Mouse (Mus musculus): ENCODE results near the gene Ltc4s. TPM values are rescaled to one million over a fixed set of nuclear protein-coding genes. Genes with fewer than 3 reads are reported as not detected.

Gene Ltc4s
- polyA plus RNA-seq, 1 experiment from 2014 or later: 2.1 TPM

DNA sequence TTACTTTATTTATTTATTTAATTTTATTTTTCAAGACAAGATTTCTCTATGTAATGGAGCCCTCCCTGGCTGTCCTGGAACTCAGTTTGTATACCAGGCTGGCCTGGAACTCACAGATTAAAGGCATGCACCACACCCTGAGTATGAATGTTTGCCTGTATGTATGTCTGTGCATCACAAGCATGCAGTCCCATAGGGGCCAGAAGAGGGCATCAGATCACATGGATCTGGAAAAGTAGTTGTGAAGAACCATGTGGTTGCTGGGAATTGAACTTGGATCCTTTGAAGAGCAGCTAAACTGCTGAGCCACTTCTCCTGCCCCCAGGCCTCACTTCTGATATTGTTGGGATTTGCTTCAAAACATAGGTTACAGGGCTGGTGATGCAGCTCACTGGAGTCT lies 38.6 kb upstream of the Ltc4s start:
- Histone ChIP-seq H3K4me2 (no peak overlapping the region), H3K9me3 (ENCODE audit: low read depth, low read length) (no peaks in the 10 kb centered on the region), H3K27me3 (ENCODE audit: insufficient read depth, low read length) (no peaks in the 10 kb centered on the region), H3K4me3 (ENCODE audit: low read depth, low read length) (no peak overlapping the region), H3K9ac (no peak overlapping the region), H3K4me1 (ENCODE audit: insufficient read depth) (no peaks in the 10 kb centered on the region), H3K27ac (ENCODE audit: low read depth) (no peak overlapping the region), H3K36me3 (ENCODE audit: insufficient read depth) (peaks cover 17% of the 10 kb centered on the region; the same call in 1 of the 2 replicates)
- DNase-seq (no peak), ATAC-seq (ENCODE audit: insufficient read depth) (no peak)
- TF ChIP-seq CTCF (IDR thresholded peaks at IDR 0.05; ENCODE audit: low read depth): no peak

DNA sequence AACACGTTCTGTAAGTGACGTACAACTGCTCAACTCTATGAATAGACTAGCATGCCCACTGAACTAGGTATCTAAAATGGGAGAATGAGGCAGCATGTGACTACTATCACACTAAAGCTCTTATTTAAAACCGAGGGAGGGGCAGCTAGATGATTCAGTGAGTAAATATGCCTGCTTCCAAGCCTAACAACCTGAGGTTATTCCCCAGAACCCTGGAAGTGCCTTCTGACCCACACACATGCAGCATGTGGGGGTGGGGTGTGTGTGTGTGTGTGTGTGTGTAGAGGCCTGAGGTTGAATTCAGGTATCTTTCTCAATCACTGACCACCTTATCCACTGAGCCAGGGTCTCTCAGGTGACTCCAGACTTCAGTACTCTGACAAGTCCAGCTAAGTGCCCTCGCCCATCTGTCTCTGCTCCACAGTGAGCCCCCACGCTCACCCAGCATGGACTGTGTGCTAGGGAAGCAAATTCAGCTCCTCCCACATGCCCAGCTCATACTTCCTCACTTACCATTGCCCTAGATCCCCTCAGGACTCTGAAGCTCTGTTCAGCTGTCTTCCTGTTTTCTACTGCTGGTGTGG lies 37.2 kb upstream of the Ltc4s start:
- no peaks in the 10 kb centered on the region for H3K4me1 ChIP-seq (ENCODE audit: insufficient read depth)
- 68% methylated on average over 5 of the region's 5 CpGs for WGBS
- no peaks in the 10 kb centered on the region for H3K27me3 ChIP-seq (ENCODE audit: insufficient read depth, low read length)
- ATAC-seq (ENCODE audit: insufficient read depth) (no peak), DNase-seq (no peak)
- H3K36me3 ChIP-seq (ENCODE audit: insufficient read depth): peaks cover 8% of the 10 kb centered on the region; the same call in 1 of the 2 replicates
- H3K27ac ChIP-seq (ENCODE audit: low read depth): no peak overlapping the region
- H3K9ac ChIP-seq: no peak overlapping the region
- TF ChIP-seq CTCF (IDR thresholded peaks at IDR 0.05; ENCODE audit: low read depth): no peak
- H3K4me2 ChIP-seq: no peak overlapping the region
- H3K4me3 ChIP-seq (ENCODE audit: low read depth, low read length): no peak overlapping the region
- no peaks in the 10 kb centered on the region for H3K9me3 ChIP-seq (ENCODE audit: low read depth, low read length)

DNA sequence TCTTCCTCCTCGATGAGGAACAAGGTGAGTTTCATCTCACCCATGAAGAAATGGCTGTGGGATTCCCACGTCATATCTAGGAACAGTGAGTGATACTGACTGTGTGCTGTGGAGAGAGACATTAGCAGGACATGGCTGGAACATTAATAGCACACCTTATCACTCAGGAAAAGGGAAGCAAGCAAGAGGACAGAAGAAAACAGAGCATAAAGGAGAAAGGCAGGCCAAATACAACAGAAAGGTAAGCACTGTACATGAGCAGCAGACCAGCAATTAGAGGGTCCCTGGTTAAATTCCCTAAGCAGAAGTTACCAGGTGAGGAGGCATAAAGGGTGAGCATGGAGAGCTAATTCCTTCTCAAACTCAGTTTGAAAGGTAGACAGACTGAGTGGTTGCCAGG lies 36.7 kb upstream of the Ltc4s start:
- no peaks in the 10 kb centered on the region for H3K9me3 ChIP-seq (ENCODE audit: low read depth, low read length)
- no peak overlapping the region for H3K4me2 ChIP-seq
- no peak for TF ChIP-seq CTCF (IDR thresholded peaks at IDR 0.05; ENCODE audit: low read depth)
- H3K36me3 ChIP-seq (ENCODE audit: insufficient read depth): 0 out of 2 replicates have a peak, but pooled peaks cover 6% of the 10 kb centered on the region
- H3K27ac ChIP-seq (ENCODE audit: low read depth): no peak overlapping the region
- no peak overlapping the region for H3K4me3 ChIP-seq (ENCODE audit: low read depth, low read length)
- H3K27me3 ChIP-seq (ENCODE audit: insufficient read depth, low read length): no peaks in the 10 kb centered on the region
- H3K4me1 ChIP-seq (ENCODE audit: insufficient read depth): no peaks in the 10 kb centered on the region
- ATAC-seq (ENCODE audit: insufficient read depth) (no peak), DNase-seq (no peak)
- H3K9ac ChIP-seq: no peak overlapping the region
- WGBS: 73% methylated on average over 2 of the region's 2 CpGs

DNA sequence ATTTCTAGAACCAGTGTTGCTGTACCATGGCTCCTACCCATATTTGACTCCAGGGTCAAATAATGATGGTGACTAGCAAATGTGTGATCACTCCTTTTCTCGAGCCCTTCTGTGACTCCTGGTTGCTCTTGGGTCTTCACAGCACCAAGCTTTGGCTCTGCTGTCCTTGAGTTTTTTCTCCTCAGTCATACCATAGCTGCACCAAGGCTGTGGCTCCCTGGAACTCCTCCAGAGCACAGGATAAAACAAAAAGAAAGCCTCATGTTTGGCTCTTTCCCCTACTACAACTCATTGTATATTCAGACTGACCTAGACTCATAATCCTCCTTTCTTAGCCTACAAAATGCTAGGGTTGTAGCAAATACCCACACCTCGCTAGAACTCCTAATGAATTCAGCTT lies 34.4 kb upstream of the Ltc4s start:
- Histone ChIP-seq H3K9me3 (ENCODE audit: low read depth, low read length) (no peaks in the 10 kb centered on the region), H3K36me3 (ENCODE audit: insufficient read depth) (0 out of 2 replicates have a peak, but pooled peaks cover 5% of the 10 kb centered on the region), H3K27me3 (ENCODE audit: insufficient read depth, low read length) (no peaks in the 10 kb centered on the region), H3K9ac (no peak overlapping the region), H3K4me1 (ENCODE audit: insufficient read depth) (no peaks in the 10 kb centered on the region), H3K4me3 (ENCODE audit: low read depth, low read length) (no peak overlapping the region), H3K4me2 (no peak overlapping the region), H3K27ac (ENCODE audit: low read depth) (no peak overlapping the region)
- no peak for DNase-seq
- TF ChIP-seq CTCF (IDR thresholded peaks at IDR 0.05; ENCODE audit: low read depth): no peak
- WGBS: 86% methylated on average over 2 of the region's 2 CpGs
- no peak for ATAC-seq (ENCODE audit: insufficient read depth)

DNA sequence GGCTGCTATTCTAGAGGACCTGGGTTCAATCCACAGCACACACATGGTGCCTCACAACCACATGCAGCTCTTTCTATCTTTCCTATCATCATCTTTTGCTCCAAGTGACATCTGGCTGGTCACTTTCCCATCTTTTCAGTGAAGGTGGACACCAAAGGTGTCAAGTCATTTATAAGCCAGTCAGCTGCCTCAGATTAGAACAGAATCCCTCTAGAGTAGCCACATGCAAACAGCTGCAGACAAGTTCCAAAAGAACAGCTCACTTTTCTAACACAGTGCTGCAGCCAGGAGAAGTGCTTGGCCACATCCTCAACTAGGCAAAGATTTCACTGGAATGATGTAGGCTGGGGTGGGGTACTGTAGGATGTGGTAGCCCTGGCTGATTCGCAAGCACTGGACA lies 31.5 kb upstream of the Ltc4s start:
- no peak for DNase-seq
- H3K27ac ChIP-seq (ENCODE audit: low read depth): no peak overlapping the region
- 92% methylated on average over 1 of the region's 1 CpGs for WGBS
- TF ChIP-seq CTCF (IDR thresholded peaks at IDR 0.05; ENCODE audit: low read depth): no peak
- no peak for ATAC-seq (ENCODE audit: insufficient read depth)
- peaks cover 22% of the 10 kb centered on the region for H3K36me3 ChIP-seq (ENCODE audit: insufficient read depth)
- H3K27me3 ChIP-seq (ENCODE audit: insufficient read depth, low read length): no peaks in the 10 kb centered on the region
- H3K9me3 ChIP-seq (ENCODE audit: low read depth, low read length): no peaks in the 10 kb centered on the region
- no peak overlapping the region for H3K9ac ChIP-seq
- no peak overlapping the region for H3K4me3 ChIP-seq (ENCODE audit: low read depth, low read length)
- H3K4me1 ChIP-seq (ENCODE audit: insufficient read depth): no peaks in the 10 kb centered on the region
- no peak overlapping the region for H3K4me2 ChIP-seq

DNA sequence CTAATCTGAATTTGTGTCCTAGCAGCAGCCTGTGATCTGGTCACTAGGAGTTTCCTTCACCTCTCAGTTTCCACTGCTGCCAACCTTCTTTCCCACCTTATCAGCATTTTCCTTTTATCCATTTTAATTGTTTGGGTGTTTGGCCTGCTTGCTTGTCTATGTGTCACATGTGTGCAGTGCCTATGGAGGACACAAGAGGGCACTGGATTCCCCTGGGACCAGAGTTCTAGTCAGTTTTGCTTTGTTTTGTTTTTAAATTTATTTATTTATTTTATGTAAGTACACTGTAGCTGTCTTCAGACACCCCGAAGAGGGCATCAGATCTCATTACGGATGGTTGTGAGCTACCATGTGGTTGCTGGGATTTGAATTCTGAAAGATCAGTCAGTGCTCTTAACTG lies 30.7 kb upstream of the Ltc4s start:
- peak; percentile 53 for TF ChIP-seq CTCF (IDR thresholded peaks at IDR 0.05; ENCODE audit: low read depth)
- WGBS: 68% methylated on average over 2 of the region's 2 CpGs
- no peak overlapping the region for H3K27ac ChIP-seq (ENCODE audit: low read depth)
- no peaks in the 10 kb centered on the region for H3K27me3 ChIP-seq (ENCODE audit: insufficient read depth, low read length)
- H3K4me3 ChIP-seq (ENCODE audit: low read depth, low read length): no peak overlapping the region
- H3K36me3 ChIP-seq (ENCODE audit: insufficient read depth): peaks cover 29% of the 10 kb centered on the region
- H3K9ac ChIP-seq: no peak overlapping the region
- no peaks in the 10 kb centered on the region for H3K4me1 ChIP-seq (ENCODE audit: insufficient read depth)
- no peaks in the 10 kb centered on the region for H3K9me3 ChIP-seq (ENCODE audit: low read depth, low read length)
- H3K4me2 ChIP-seq: no peak overlapping the region
- no peak for ATAC-seq (ENCODE audit: insufficient read depth)
- DNase-seq: no peak

DNA sequence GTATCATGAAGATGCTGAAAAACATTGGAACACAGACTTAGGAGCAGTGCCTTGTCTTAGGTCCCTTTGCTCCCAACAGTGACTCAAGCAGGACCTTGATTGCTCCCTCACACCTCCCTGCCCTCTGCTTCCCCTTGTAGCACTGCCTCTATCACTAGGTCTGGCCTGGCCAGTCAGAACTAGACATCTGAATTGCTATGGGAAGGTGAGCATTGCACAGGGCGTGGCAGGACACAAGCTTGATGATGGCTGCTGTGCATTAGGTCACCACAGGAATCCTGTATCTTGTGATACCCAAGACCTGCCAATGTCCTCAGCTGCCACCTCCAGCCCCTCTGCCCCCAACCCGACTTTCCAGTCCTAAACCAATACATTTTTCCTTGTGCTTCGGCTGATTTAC lies 28.6 kb upstream of the Ltc4s start:
- ATAC-seq (ENCODE audit: insufficient read depth) (no peak), DNase-seq (no peak)
- peaks cover 45% of the 10 kb centered on the region for H3K36me3 ChIP-seq (ENCODE audit: insufficient read depth)
- no peak overlapping the region for H3K4me3 ChIP-seq (ENCODE audit: low read depth, low read length)
- H3K9ac ChIP-seq: no peak overlapping the region
- H3K4me1 ChIP-seq (ENCODE audit: insufficient read depth): no peaks in the 10 kb centered on the region
- no peaks in the 10 kb centered on the region for H3K27me3 ChIP-seq (ENCODE audit: insufficient read depth, low read length)
- WGBS: 89% methylated on average over 3 of the region's 3 CpGs
- H3K4me2 ChIP-seq: no peak overlapping the region
- no peak for TF ChIP-seq CTCF (IDR thresholded peaks at IDR 0.05; ENCODE audit: low read depth)
- H3K9me3 ChIP-seq (ENCODE audit: low read depth, low read length): no peaks in the 10 kb centered on the region
- no peak overlapping the region for H3K27ac ChIP-seq (ENCODE audit: low read depth)

DNA sequence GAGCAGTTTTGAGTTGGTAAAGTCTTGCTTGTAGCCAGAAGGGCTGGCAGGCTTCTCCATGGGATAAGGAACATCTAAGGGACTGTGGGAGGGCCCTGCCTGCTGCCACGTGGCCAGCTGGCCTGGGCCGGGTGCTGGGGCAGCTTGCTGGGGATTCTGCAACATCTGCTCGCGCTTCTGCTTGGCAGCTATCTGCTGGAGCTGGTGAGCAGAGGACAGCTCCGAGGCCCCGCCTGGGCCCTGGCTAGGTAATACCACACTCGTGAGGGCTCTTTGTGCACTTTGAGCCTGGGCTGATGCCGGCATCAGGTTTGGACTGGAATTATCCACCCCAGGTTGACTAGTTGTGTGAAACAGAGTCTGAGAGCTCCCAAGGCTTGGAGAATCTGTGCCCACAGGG lies 27.5 kb upstream of the Ltc4s start:
- H3K9ac ChIP-seq: no peak overlapping the region
- no peaks in the 10 kb centered on the region for H3K9me3 ChIP-seq (ENCODE audit: low read depth, low read length)
- H3K27ac ChIP-seq (ENCODE audit: low read depth): no peak overlapping the region
- DNase-seq (no peak), ATAC-seq (ENCODE audit: insufficient read depth) (no peak)
- WGBS: 80% methylated on average over 8 of the region's 8 CpGs
- H3K4me3 ChIP-seq (ENCODE audit: low read depth, low read length): no peak overlapping the region
- no peaks in the 10 kb centered on the region for H3K4me1 ChIP-seq (ENCODE audit: insufficient read depth)
- H3K27me3 ChIP-seq (ENCODE audit: insufficient read depth, low read length): no peaks in the 10 kb centered on the region
- TF ChIP-seq CTCF (IDR thresholded peaks at IDR 0.05; ENCODE audit: low read depth): no peak
- H3K36me3 ChIP-seq (ENCODE audit: insufficient read depth): peaks cover 56% of the 10 kb centered on the region
- no peak overlapping the region for H3K4me2 ChIP-seq

Data from lung, embryonic 14.5 days (tissue).